Mouse (Mus musculus): ENCODE data around the gene Syt5. TPM values are rescaled to one million over a fixed set of nuclear protein-coding genes. Genes with fewer than 3 reads are reported as not detected.
"Not testable (repeated sequence)": the region's sequence is repeated elsewhere in the genome, so short reads cannot be mapped to it uniquely, and the experiment has no call there.

The Syt5 gene
- polyA plus RNA-seq (2012; rRNA removed), result 12.6 and 13.8 TPM in 2 replicates

DNA sequence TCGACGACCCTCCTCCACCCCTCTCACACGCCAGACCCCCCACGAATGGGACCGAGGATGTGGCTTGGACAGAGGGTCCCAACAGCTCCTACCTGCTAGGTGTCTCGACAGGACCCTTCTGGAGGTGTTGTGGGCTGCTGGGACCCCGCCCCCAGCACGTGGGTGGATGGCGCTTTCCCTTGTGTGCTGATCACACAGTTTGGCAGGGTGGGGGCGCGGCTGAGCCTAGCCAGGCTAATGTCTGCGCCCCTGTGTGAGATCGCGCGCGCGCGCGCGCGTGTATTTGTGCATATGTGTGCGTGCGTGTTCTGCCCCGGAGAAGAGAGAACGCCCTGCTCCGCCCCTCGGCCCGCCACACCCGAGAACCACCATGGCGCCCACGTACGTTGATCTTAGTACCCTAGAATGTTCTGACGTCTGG lies at the start of gene Syt5:
Syt5 (minus strand) TSS at position 321 of the 421 bp plus-strand sequence.
- Histone ChIP-seq H3K4me1 (ENCODE audit: control insufficient read depth, insufficient read depth, low read length) (no peaks in the 10 kb centered on the region), H3K4me3 (replicated peaks; ENCODE audit: extremely low read depth, low read depth, low read length) (peak within 1 kb of the TSS; percentile 11)
- WGBS, result 5% methylated on average over 33 of the region's 33 CpGs
- no peak for DNase-seq
- TF ChIP-seq POLR2A (IDR thresholded peaks at IDR 0.05; ENCODE audit: borderline replicate concordance, extremely low read depth, low read depth, low read length), result no peak
- TF ChIP-seq CTCF (IDR thresholded peaks at IDR 0.05; ENCODE audit: insufficient read depth, low read length), result no peak

DNA sequence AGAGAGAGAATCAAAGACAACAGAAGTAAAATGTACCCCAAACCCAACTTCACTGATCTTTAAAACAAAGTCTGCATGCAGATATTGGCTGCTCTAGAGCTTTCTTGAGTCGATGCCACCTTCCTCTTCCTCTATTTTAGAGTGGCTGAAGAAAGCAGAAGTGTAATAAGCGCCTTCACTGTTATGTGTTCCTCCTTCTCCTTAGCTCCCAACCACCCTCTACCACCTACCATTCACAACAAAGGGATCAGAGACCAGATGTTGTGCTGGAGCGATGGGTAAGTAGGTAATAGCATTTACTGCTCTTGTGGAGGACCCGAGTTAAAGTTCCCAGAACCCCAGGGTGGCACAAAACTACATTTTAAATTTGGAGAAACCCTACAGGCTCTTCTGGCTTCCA lies 49.7 kb upstream of the Syt5 start:
- not testable (repeated sequence) for H3K4me1 ChIP-seq (ENCODE audit: control insufficient read depth, insufficient read depth, low read length); H3K4me3 ChIP-seq (replicated peaks; ENCODE audit: extremely low read depth, low read depth, low read length); DNase-seq
- WGBS, result 49% methylated on average over 4 of the region's 4 CpGs

DNA sequence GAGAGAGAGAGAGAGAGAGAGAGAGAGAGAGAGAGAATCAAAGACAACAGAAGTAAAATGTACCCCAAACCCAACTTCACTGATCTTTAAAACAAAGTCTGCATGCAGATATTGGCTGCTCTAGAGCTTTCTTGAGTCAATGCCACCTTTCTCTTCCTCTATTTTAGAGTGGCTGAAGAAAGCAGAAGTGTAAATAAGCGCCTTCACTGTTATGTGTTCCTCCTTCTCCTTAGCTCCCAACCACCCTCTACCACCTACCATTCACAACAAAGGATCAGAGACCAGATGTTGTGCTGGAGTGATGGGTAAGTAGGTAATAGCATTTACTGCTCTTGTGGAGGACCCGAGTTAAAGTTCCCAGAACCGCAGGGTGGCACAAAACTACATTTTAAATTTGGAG lies 34.1 kb upstream of the Syt5 start:
- not testable (repeated sequence) for H3K4me1 ChIP-seq (ENCODE audit: control insufficient read depth, insufficient read depth, low read length)
- WGBS, result 62% methylated on average over 3 of the region's 3 CpGs

DNA sequence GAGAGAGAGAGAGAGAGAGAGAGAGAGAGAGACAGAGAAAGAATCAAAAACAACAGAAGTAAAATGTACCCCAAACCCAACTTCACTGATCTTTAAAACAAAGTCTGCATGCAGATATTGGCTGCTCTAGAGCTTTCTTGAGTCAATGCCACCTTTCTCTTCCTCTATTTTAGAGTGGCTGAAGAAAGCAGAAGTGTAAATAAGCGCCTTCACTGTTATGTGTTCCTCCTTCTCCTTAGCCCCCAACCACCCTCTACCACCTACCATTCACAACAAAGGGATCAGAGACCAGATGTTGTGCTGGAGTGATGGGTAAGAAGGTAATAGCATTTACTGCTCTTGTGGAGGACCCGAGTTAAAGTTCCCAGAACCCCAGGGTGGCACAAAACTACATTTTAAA lies 25.0 kb upstream of the Syt5 start:
- WGBS, result 54% methylated on average over 2 of the region's 2 CpGs
- H3K4me3 ChIP-seq (replicated peaks; ENCODE audit: extremely low read depth, low read depth, low read length); H3K4me1 ChIP-seq (ENCODE audit: control insufficient read depth, insufficient read depth, low read length); DNase-seq: not testable (repeated sequence)

More for the DNA sequence above, 34.1 kb upstream of the Syt5 start:
- DNase-seq; H3K4me3 ChIP-seq (replicated peaks; ENCODE audit: extremely low read depth, low read depth, low read length): not testable (repeated sequence)

DNA sequence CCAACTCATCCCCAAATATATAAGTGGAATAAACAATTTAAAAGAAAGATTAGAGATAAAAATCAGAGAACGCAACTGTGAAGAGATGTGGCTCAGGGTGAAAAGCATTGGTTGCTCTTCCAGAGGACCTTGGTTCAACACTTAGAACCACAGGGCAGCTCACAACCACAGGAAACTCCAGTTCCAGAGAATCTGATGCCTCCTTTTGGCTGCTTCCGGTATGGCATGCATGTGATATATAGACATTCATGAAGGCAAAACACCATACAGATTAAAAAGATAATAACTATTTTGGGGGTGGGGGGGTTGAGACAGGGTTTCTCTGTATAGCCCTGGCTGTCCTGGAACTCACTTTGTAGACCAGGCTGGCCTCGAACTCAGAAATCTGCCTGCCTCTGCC lies 15.3 kb upstream of the Syt5 start:
- Histone ChIP-seq H3K4me1 (ENCODE audit: control insufficient read depth, insufficient read depth, low read length) (no peaks in the 10 kb centered on the region), H3K4me3 (replicated peaks; ENCODE audit: extremely low read depth, low read depth, low read length) (no peak overlapping the region)
- WGBS, result 90% methylated on average over 3 of the region's 3 CpGs
- DNase-seq, result no peak
- no peak for TF ChIP-seq CTCF (IDR thresholded peaks at IDR 0.05; ENCODE audit: insufficient read depth, low read length)

DNA sequence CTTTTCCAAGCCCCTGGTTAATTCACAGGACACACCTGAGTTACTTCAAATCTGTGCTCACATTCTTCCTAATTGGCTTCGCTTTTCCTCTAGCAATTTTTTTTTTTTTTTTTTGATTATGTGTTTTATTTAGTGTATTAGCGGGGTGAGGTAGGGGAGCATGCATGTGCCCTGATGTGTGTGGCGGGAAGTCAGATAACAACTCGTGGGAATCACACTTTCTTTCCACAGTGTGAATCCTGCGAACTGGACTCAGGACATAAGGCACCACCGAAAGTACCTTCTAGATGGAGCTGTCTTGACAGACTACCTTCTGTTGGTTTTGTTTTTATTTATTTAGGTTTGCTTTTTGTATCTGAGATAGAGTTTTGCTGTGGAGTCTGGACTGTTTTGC lies 9.8 kb upstream of the Syt5 start:
- TF ChIP-seq POLR2A (IDR thresholded peaks at IDR 0.05; ENCODE audit: borderline replicate concordance, extremely low read depth, low read depth, low read length) (no peak), CTCF (IDR thresholded peaks at IDR 0.05; ENCODE audit: insufficient read depth, low read length) (no peak)
- no peak overlapping the region for H3K4me3 ChIP-seq (replicated peaks; ENCODE audit: extremely low read depth, low read depth, low read length)
- WGBS, result 63% methylated on average over 6 of the region's 6 CpGs
- DNase-seq, result no peak
- H3K4me1 ChIP-seq (ENCODE audit: control insufficient read depth, insufficient read depth, low read length), result no peaks in the 10 kb centered on the region

DNA sequence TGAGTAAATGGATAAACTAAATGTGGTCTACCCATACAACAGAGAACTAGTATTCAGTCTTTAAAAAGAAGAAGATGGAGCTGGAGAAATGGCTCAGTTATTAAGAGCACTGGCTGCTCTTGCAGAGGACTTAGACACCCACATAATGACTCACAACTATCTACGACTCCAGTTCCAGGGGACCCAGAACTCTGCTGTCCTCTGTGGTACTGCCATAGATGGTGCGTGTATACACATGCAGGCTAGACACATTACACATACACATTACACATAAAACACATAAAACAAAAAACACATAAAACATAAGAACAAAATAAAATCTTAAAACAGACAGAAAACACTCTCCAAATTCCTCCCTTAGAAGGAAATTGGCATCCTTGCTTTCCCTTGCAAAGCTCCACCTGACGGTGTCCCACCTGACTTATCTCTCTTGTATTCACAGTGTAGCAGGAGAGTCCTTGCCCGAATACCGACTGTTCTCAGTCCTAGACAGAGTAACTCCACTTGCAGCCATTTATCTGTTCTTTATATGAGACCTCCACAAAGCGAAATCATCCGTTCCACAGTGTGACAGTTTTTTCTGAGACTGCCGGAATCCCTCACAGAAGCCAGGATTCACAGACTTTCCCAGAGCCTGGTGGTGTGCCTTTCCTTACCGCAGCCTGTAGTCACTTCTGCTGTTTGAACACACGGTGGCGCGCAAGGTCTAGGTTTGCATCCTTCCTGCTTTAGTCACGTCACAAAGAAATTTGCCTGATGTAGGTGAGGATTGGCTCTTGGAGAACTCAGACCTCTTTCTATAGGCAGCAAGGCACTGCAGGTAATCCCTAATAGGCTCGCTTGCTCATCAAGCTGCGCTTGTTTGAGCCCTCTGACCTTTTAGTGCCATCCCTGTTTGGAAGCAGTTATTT lies 9.2 kb upstream of the Syt5 start:
- WGBS, result 18% methylated on average over 15 of the region's 15 CpGs

DNA sequence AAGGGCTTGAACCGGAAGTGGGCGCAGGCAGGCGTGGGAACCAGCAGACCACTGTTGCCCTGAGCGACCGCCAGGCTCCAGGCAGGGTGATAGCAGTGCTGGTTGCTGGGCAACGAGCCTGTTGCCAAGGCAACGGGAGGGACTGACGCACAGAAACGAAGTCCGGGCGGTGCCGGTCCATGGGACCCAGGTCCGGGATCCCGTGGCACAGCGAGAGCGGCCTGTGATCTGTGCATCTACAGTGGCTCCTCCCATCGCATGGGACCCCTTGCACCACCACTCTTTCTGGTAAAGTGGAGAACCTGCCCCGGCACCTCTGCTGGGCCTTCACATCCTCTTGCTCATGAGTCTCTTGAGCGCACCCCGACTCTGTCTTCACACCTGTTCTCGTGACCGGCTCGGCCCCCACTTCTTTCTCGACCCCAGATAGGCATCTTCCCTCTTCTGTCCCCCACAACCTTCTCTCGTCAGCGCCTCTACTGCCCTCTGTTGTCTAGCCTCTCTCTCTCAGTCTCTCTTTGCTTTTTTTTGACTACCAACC lies 680 bp downstream of the Syt5 start:
- DNase-seq, result peak; percentile 20
- Histone ChIP-seq H3K4me3 (replicated peaks; ENCODE audit: extremely low read depth, low read depth, low read length) (no peak overlapping the region), H3K4me1 (ENCODE audit: control insufficient read depth, insufficient read depth, low read length) (no peaks in the 10 kb centered on the region)
- no peak for TF ChIP-seq POLR2A (IDR thresholded peaks at IDR 0.05; ENCODE audit: borderline replicate concordance, extremely low read depth, low read depth, low read length)
- no peak for TF ChIP-seq CTCF (IDR thresholded peaks at IDR 0.05; ENCODE audit: insufficient read depth, low read length)
- 3% methylated on average over 26 of the region's 26 CpGs for WGBS

More for the DNA sequence above, 9.2 kb upstream of the Syt5 start:
- H3K4me1 ChIP-seq (ENCODE audit: control insufficient read depth, insufficient read depth, low read length), result no peaks in the 10 kb centered on the region
- H3K4me3 ChIP-seq (replicated peaks; ENCODE audit: extremely low read depth, low read depth, low read length), result no peak overlapping the region
- TF ChIP-seq POLR2A (IDR thresholded peaks at IDR 0.05; ENCODE audit: borderline replicate concordance, extremely low read depth, low read depth, low read length) (no peak), CTCF (IDR thresholded peaks at IDR 0.05; ENCODE audit: insufficient read depth, low read length) (peak; percentile 98)
- DNase-seq, result peak; percentile 74

DNA sequence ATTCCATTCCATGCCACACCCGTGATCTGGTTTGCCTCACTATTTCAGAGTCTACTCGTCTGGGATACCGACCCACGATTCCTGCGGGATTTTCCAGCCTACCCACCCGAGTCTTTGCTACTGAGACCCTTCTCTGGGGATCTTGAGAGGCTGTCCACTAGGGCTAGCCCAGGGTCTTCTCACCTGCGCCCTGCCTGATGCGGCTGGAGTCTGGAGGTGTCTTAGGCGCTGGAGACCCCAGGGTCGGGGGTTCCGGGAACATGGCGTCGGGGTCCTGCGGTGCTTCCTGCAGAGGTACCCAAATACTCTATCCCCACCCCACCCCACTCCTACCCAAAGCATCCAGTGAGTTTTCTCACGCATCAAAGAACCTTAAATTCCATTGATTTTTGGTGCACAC lies 1.3 kb downstream of the Syt5 start:
- no peak for DNase-seq
- 76% methylated on average over 15 of the region's 15 CpGs for WGBS
- TF ChIP-seq CTCF (IDR thresholded peaks at IDR 0.05; ENCODE audit: insufficient read depth, low read length) (no peak), POLR2A (IDR thresholded peaks at IDR 0.05; ENCODE audit: borderline replicate concordance, extremely low read depth, low read depth, low read length) (no peak)
- Histone ChIP-seq H3K4me1 (ENCODE audit: control insufficient read depth, insufficient read depth, low read length) (no peaks in the 10 kb centered on the region), H3K4me3 (replicated peaks; ENCODE audit: extremely low read depth, low read depth, low read length) (no peak overlapping the region)

DNA sequence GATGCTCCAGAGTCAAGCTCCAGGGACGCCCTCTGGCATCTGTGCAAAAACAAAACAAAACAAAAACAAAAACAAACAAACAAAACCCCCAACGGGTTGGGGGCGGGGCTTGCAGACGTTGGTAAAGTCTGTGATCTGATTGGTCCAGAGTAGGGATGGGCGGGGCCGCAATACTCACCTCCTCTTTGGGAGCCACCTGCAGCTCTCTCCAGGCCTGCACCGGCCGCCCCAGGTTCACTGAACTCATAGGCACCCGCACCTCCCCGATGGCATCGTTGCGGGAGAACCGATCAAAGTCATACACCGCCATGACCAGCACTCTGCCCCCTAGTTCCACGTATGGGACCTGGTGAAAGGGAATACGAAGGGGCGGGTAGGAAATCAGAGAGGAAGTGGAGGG lies 5.3 kb downstream of the Syt5 start:
- Histone ChIP-seq H3K4me3 (replicated peaks; ENCODE audit: extremely low read depth, low read depth, low read length) (no peak overlapping the region), H3K4me1 (ENCODE audit: control insufficient read depth, insufficient read depth, low read length) (no peaks in the 10 kb centered on the region)
- no peak for DNase-seq
- TF ChIP-seq CTCF (IDR thresholded peaks at IDR 0.05; ENCODE audit: insufficient read depth, low read length), result no peak
- WGBS, result 41% methylated on average over 17 of the region's 17 CpGs
